Mouse (Mus musculus): ENCODE results near the gene Tas2r115. TPM values are rescaled to one million over a fixed set of nuclear protein-coding genes. Genes with fewer than 3 reads are reported as not detected.
"Not testable (repeated sequence)": the region's sequence is repeated elsewhere in the genome, so short reads cannot be mapped to it uniquely, and the experiment has no call there.

The Tas2r115 gene
- total RNA-seq (2021) = not detected

DNA sequence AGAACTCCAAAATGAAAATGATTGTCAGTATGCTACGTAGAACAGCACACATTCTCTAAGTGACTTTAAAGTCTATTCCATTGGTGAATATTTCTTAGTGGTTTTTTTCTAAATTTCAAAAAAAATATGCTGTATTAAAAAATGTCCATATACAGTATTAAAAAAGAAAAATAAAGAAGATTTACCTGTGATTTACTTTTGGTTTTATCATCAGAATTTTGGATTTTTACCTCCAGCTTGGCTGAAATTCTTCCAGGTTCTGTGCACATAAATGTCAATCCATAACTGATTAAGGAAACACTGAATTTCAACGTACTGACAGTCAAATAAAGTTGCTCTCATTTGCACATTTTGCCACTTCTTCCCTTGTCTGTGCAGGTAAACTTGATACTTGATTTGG is at the start of gene Tas2r115:
TSS of gene Tas2r115 (minus strand) at position 101 of the 400 bp plus-strand sequence.
- DNase-seq = no peak

DNA sequence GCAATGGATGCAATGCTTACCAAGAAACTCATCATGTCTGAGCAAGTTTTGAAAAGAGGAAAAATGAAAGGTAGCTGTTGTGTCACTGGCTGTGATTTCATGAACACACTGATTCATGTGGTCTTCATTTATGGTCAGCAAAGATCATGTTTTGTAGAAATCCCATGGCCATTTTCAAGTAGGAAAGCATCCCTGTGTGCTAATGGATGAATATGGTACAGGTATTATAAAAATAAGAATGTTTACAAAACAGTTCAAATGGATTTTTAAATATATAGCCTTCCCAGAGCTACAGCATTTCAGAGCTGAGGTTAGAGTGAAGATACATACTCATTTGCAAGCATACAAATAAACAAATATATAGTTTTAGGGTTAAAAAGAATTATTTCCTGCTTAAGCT is 40.2 kb upstream of the Tas2r115 start, which contains the start of gene Tas2r136:
TSS of gene Tas2r136 (minus strand) at position 101 of the 400 bp plus-strand sequence.
- DNase-seq = no peak

DNA sequence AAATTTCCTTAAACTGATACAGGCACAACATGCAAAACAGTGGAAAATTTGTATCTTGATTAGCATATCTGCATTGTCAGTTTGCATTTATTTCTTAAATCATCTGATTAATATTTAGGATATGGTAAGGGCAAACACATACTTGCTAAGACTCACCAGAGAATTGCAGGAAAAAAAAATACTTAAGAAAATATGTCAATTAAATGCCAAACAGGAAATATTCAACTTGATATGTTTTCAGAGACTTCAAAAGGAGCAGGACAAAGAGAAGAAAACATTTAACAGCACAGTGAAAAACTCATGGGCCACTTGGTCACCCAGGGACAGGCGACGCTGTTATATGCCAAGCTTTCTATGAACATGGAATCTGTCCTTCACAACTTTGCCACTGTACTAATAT is 24.0 kb upstream of the Tas2r115 start, which contains the start of gene Tas2r102:
TSS of gene Tas2r102 (plus strand) at position 301 of the 400 bp plus-strand sequence.
- DNase-seq = no peak

DNA sequence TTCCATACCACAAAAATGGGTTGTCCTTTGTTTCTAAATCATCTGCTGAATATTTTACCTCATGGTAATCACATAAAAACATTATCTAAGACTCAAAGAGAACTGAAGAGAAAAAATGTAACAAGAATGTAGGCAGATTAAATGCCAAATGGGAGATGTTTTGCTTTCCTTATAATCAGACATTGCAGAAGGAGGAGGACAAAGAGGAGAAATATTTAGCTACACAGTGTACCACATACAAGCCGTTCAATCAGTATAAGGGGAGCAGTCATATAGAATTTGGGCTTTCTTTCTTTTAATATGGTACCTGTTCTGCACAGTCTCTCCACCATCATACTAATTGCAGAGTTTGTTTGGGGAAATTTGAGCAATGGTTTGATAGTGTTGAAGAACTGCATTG is 16.6 kb upstream of the Tas2r115 start, which contains the start of gene Tas2r124:
TSS of gene Tas2r124 (plus strand) at position 301 of the 400 bp plus-strand sequence.
- DNase-seq = no peak

DNA sequence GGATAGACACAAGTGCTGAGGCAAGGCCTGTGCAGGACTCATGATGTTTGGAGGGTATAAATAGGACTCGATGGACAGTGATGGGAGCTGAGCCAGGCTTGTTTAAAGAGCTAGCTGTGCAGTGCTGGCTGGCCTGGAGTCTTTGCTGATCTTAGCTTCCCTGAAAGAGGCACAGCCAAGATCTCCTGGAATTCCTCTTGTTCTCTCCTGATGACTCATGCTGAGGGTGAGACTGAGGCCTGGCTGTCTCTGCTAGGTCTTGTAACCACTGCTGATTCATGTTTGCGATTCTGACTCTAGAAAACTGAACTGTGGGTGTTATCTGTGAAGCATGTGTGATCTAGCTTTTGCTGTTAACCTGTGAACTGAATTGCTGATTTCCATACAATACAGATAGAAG is 12.4 kb upstream of the Tas2r115 start:
- DNase-seq = no peak

DNA sequence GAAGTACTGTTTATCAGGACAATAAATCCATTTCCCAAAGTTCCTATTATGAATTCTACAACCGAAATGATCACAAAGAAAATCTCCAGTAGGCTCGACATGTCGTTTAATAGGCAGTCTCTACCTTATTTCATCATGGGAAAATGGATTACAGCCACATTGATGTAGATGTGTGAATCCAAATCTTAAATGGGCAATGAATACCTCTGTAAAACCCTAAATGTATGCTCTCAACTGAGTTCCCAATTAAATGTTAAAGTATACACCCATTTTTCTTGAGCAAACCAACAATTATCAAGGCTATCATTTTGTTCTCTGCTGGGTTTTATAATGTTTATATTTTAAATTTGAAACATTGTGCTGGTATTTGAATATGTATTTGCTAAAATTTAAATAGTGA is 26.0 kb downstream of the Tas2r115 start, which contains the start of gene Tas2r122:
TSS of gene Tas2r122 (minus strand) at position 101 of the 400 bp plus-strand sequence.
- no peak for DNase-seq

DNA sequence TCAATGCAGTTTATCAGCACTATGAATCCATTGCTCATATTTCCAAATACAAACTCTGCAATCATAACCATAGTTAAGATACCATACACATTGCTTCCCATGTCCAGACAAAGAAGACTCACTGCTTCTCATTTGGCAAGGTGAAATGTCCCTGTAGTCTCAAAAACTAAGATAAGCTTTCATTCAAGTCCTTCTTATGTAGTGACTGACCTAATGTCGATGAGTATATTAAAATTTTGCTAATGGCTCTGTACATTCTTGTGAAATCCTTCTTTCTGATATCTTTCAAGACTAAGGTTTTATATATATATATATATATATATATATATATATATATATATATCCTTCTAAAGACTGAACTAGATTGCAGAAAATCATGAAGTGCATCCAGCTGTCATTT is 36.9 kb downstream of the Tas2r115 start, which contains the start of gene Tas2r121:
TSS of gene Tas2r121 (minus strand) at position 101 of the 400 bp plus-strand sequence.
- no peak for DNase-seq

DNA sequence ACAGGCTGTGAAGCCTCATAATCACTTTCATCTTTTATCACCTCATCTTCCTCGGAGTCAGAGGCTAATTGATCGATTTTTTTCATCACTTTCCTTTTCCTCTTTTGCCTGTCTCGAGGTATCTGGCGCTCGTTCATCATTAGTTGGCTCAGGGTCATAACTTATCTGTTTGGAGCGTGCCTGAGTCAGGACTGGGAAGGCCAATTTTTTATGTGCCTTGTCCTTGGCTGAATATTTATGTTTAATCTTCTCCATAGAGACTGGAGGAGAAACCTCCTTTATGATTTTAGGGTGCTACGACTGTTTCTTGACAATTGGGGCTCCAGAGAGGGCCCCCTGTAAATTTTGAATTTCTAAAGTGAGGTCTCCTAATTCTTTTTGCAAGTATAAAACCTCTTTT is 46.2 kb downstream of the Tas2r115 start:
- DNase-seq = not testable (repeated sequence)

Other genes with a start within 250 kb of the Tas2r115 start
- not detected for gene Prh1, start 168.2 kb downstream of the Tas2r115 start, total RNA-seq (2021)
- not detected for gene Prp2, start 142.1 kb downstream of the Tas2r115 start, total RNA-seq (2021)
- not detected for gene A630073D07Rik, start 86.5 kb downstream of the Tas2r115 start, total RNA-seq (2021)
- not detected for gene Tas2r120, start 81.1 kb downstream of the Tas2r115 start, total RNA-seq (2021)
- not detected for gene Tas2r121, start 37.0 kb downstream of the Tas2r115 start, total RNA-seq (2021)
- gene Tas2r122, start 26.1 kb downstream of the Tas2r115 start, total RNA-seq (2021) = not detected
- gene Tas2r124, start 16.7 kb upstream of the Tas2r115 start, total RNA-seq (2021) = not detected
- gene Tas2r102, start 24.1 kb upstream of the Tas2r115 start, total RNA-seq (2021) = not detected
- gene Tas2r136, start 40.1 kb upstream of the Tas2r115 start, total RNA-seq (2021) = not detected
- gene Tas2r117, start 64.8 kb upstream of the Tas2r115 start, total RNA-seq (2021) = not detected
- gene Tas2r123, start 109.1 kb upstream of the Tas2r115 start, total RNA-seq (2021) = not detected
- not detected for gene Tas2r116, start 117.4 kb upstream of the Tas2r115 start, total RNA-seq (2021)
- gene Tas2r110, start 130.0 kb upstream of the Tas2r115 start, total RNA-seq (2021) = not detected
- not detected for gene Tas2r113, start 155.0 kb upstream of the Tas2r115 start, total RNA-seq (2021)
- not detected for gene Tas2r125, start 171.6 kb upstream of the Tas2r115 start, total RNA-seq (2021)
- not detected for gene Tas2r129, start 213.1 kb upstream of the Tas2r115 start, total RNA-seq (2021)
- not detected for gene Tas2r131, start 219.9 kb upstream of the Tas2r115 start, total RNA-seq (2021)
- not detected for gene Tas2r109, start 242.9 kb upstream of the Tas2r115 start, total RNA-seq (2021)